Mouse (Mus musculus) olfactory bulb, adult 2 months (tissue): ENCODE results near the gene Tbc1d17.

ENCODE experiments used
- CTCF ChIP-seq: fragments of 200-500 bp; IDR thresholded peaks from 2 replicates; pipeline ENCODE4 v1.5.1; 2012; ENCODE audit warnings: low read depth, mild to moderate bottlenecking, low read length, moderate library complexity; ENCODE audit not compliant: insufficient read depth
- POLR2A ChIP-seq: fragments of 200-500 bp; IDR thresholded peaks from 2 replicates; pipeline ENCODE4 v1.6.1; 2012; ENCODE audit warnings: mild to moderate bottlenecking, low read depth, low read length, moderate library complexity; ENCODE audit not compliant: insufficient read depth

DNA sequence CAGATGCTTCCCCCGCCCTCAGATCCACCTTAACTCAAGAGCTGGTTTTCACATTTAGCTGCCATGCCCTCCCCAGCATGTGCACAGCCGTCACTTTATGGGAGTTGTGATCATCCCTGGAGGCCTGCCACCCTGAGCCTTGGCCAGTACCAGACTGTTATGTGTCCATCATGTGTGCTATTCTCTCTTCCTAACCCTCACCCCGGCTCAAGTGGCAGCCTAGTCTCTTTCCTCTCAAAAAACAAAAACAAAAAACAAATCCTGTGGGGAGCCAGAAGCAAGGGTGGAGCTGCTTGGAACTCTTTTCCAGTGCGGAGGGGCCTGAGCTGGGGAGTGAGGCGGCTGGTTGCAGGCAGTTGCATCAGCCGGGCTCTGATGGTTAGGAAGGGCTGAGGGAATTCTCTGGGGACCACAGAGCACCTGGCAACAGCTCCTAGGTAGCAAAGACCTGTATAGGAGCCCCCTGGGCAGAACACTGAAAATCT, 30.1 kb downstream of the Tbc1d17 start:
- TF ChIP-seq CTCF (no peak), POLR2A (no peak)
